Mouse (Mus musculus) heart, postnatal 0 days (tissue): Measurements from ENCODE around the gene Rad23a. TPM values are rescaled to one million over a fixed set of nuclear protein-coding genes. Genes with fewer than 3 reads are reported as not detected.
A peak's percentile ranks its signal among the peaks of the same experiment; 100 is the strongest.
"Not testable (repeated sequence)": the region's sequence is repeated elsewhere in the genome, so short reads cannot be mapped to it uniquely, and the experiment has no call there.

Source experiments
- ATAC-seq: fragments of 200-750 bp; cut with Nextera tagmentation; 2 replicates; pipeline ENCODE4 v1.8.0; 2017; ENCODE audit warnings: low read depth, moderate number of reproducible peaks, moderate library complexity; ENCODE audit not compliant: insufficient read depth
- DNase-seq: peaks from one replicate; pipeline ENCODE4 v3.0.0-alpha.2; 2016; ENCODE audit warnings: low spot score
- H3K27ac ChIP-seq: fragments of 300-500 bp; sonication (generic); 2 replicates; pipeline ENCODE4 v1.5.1; 2014; ENCODE audit warnings: low read depth, mild to moderate bottlenecking
- H3K27me3 ChIP-seq: fragments of 300-500 bp; sonication (generic); 2 replicates; pipeline ENCODE4 v1.6.1; 2014; ENCODE audit warnings: low read length, mixed read lengths; ENCODE audit not compliant: control insufficient read depth, insufficient read depth
- H3K36me3 ChIP-seq: fragments of 300-500 bp; sonication (generic); replicated peaks from 2 replicates; pipeline ENCODE4 v1.6.1; 2014; ENCODE audit warnings: low read length, mixed read lengths; ENCODE audit not compliant: control insufficient read depth, insufficient read depth
- H3K4me1 ChIP-seq: fragments of 300-500 bp; sonication (generic); 2 replicates; pipeline ENCODE4 v1.6.1; 2014; ENCODE audit warnings: antibody characterized with exemption; ENCODE audit not compliant: control insufficient read depth, insufficient read depth
- H3K4me2 ChIP-seq: fragments of 300-500 bp; sonication (generic); 2 replicates; pipeline ENCODE4 v1.6.1; 2014; ENCODE audit warnings: low read depth, mild to moderate bottlenecking, low read length, moderate library complexity
- H3K4me3 ChIP-seq: fragments of 300-500 bp; sonication (generic); 2 replicates; pipeline ENCODE4 v1.5.1; 2014; ENCODE audit warnings: low read depth, low read length
- H3K9ac ChIP-seq: fragments of 300-500 bp; sonication (generic); replicated peaks from 2 replicates; pipeline ENCODE4 v1.6.1; 2014; ENCODE audit warnings: low read depth, low read length, mixed read lengths
- H3K9me3 ChIP-seq: fragments of 300-500 bp; sonication (generic); replicated peaks from 2 replicates; pipeline ENCODE4 v1.6.1; 2016; ENCODE audit warnings: low read length; ENCODE audit not compliant: control insufficient read depth
- CTCF ChIP-seq: IDR thresholded peaks from 2 replicates; pipeline ENCODE4 v1.5.1; 2016; ENCODE audit warnings: antibody characterized with exemption, control low read depth, low read depth
- EP300 ChIP-seq: IDR thresholded peaks from 2 replicates; pipeline ENCODE4 v1.6.1; 2016; ENCODE audit warnings: antibody characterized with exemption, low read depth
- WGBS: fragments of 180-500 bp; shearing (Covaris S2); extraction: QIAGEN DNeasy Blood & Tissue Kit; methylation state at CpG from one replicate; pipeline ENCODE4 v1.1.7; 2014; 5-methylcytosine and 5-hydroxymethylcytosine counted together
- polyA plus RNA-seq: library from polyadenylated mRNA; unstranded; fragments of >200 nt; fragmentation: Nextera tagmentation; extraction: Ambion mirVana; gene quantifications from 2 replicates; pipeline ENCODE4 v1.2.1, GENCODE M21; 2015
- total RNA-seq: library from RNA; depleted of rRNA; stranded (reverse); fragments of >200 nt; gene quantifications from 2 replicates; pipeline ENCODE4 v1.2.3, GENCODE M21; 2014; ENCODE audit warnings: low replicate concordance

Gene Rad23a
- total and polyA plus RNA-seq, 2 experiments from 2014 or later: 89.2 to 125 TPM

- H3K9me3 ChIP-seq: no peaks in the 10 kb centered on the region
- no peaks in the 10 kb centered on the region for H3K27me3 ChIP-seq
- TF ChIP-seq EP300: 0 out of 2 replicates have a peak, but pooled peaks have one; percentile 15
- no peak for TF ChIP-seq CTCF
- H3K4me3 ChIP-seq: no peak overlapping the region
- no peak for DNase-seq
- peaks cover 52% of the 10 kb centered on the region for H3K36me3 ChIP-seq
- peaks cover 8% of the 10 kb centered on the region for H3K4me1 ChIP-seq
- H3K27ac ChIP-seq: no peak overlapping the region
- H3K9ac ChIP-seq: no peak overlapping the region
- 83% methylated on average over 19 of the region's 19 CpGs for WGBS
- no peak for ATAC-seq
- H3K4me2 ChIP-seq: no peak overlapping the region
These were observed 6.2 kb downstream of the Rad23a start for GRCm38 (mm10) chr8:84834002-84834865.

GRCm38 (mm10) chr8:84832759-84833742 is 7.4 kb downstream of the Rad23a start:
- H3K4me1 ChIP-seq: peaks cover 8% of the 10 kb centered on the region
- H3K27ac ChIP-seq: peak overlapping the region; percentile 87
- no peak for DNase-seq
- TF ChIP-seq CTCF (peak; percentile 18), EP300 (no peak)
- H3K9ac ChIP-seq: peak overlapping the region; percentile 92
- peak overlapping the region; percentile 72 for H3K4me3 ChIP-seq
- peak overlapping the region; percentile 93 for H3K4me2 ChIP-seq
- H3K36me3 ChIP-seq: peaks cover 44% of the 10 kb centered on the region
- 56% methylated on average over 10 of the region's 10 CpGs for WGBS
- H3K9me3 ChIP-seq: no peaks in the 10 kb centered on the region
- no peak for ATAC-seq
- no peaks in the 10 kb centered on the region for H3K27me3 ChIP-seq

- peak; percentile 77 for ATAC-seq
- TF ChIP-seq CTCF (no peak), EP300 (no peak)
These were observed 8.3 kb downstream of the Rad23a start for GRCm38 (mm10) chr8:84832034-84832717.

GRCm38 (mm10) chr8:84831490-84831889 is 9.0 kb downstream of the Rad23a start, which contains the start of gene Gadd45gip1:
Gene Gadd45gip1 (plus strand): TSS chr8:84831522.
- ATAC-seq (peak; percentile 52; the same call in 1 of the 2 replicates), DNase-seq (peak; percentile 59)
- TF ChIP-seq CTCF: peak; percentile 19; the same call in 1 of the 2 replicates
- TF ChIP-seq EP300: no peak

More at GRCm38 (mm10) chr8:84832034-84832717, 8.3 kb downstream of the Rad23a start:
- H3K9me3 ChIP-seq: no peaks in the 10 kb centered on the region
- peaks cover 35% of the 10 kb centered on the region for H3K36me3 ChIP-seq
- H3K4me2 ChIP-seq: peak overlapping the region; percentile 93
- peak overlapping the region; percentile 92 for H3K9ac ChIP-seq
- peaks cover 8% of the 10 kb centered on the region for H3K4me1 ChIP-seq
- DNase-seq: peak; percentile 71
- H3K27ac ChIP-seq: peak overlapping the region; percentile 87
- WGBS: 1% methylated on average over 59 of the region's 59 CpGs
- H3K4me3 ChIP-seq: peak overlapping the region; percentile 72
- no peaks in the 10 kb centered on the region for H3K27me3 ChIP-seq

GRCm38 (mm10) chr8:84826518-84826917 is 13.9 kb downstream of the Rad23a start:
- ATAC-seq, H3K9ac ChIP-seq, H3K9me3 ChIP-seq, DNase-seq, H3K4me2 ChIP-seq, H3K4me1 ChIP-seq, H3K4me3 ChIP-seq, H3K36me3 ChIP-seq, H3K27me3 ChIP-seq, H3K27ac ChIP-seq: not testable (repeated sequence)
- 66% methylated on average over 2 of the region's 2 CpGs for WGBS

More at GRCm38 (mm10) chr8:84831490-84831889, 9.0 kb downstream of the Rad23a start, which contains the start of gene Gadd45gip1:
- H3K9ac ChIP-seq: peak within 1 kb of the TSS; percentile 92
- H3K27ac ChIP-seq: peak within 1 kb of the TSS; percentile 87
- peak within 1 kb of the TSS; percentile 72 for H3K4me3 ChIP-seq
- 48% methylated on average over 11 of the region's 11 CpGs for WGBS
- H3K9me3 ChIP-seq: no peaks in the 10 kb centered on the region
- H3K36me3 ChIP-seq: peaks cover 28% of the 10 kb centered on the region
- H3K4me2 ChIP-seq: peak within 1 kb of the TSS; percentile 93
- H3K27me3 ChIP-seq: no peaks in the 10 kb centered on the region
- peaks cover 8% of the 10 kb centered on the region for H3K4me1 ChIP-seq
